Mouse (Mus musculus): ENCODE measurements around the gene Cks2. TPM values are rescaled to one million over a fixed set of nuclear protein-coding genes. Genes with fewer than 3 reads are reported as not detected.

The Cks2 gene
- total RNA-seq, 2 experiments from 2014 or later: 170 to 282 TPM

DNA sequence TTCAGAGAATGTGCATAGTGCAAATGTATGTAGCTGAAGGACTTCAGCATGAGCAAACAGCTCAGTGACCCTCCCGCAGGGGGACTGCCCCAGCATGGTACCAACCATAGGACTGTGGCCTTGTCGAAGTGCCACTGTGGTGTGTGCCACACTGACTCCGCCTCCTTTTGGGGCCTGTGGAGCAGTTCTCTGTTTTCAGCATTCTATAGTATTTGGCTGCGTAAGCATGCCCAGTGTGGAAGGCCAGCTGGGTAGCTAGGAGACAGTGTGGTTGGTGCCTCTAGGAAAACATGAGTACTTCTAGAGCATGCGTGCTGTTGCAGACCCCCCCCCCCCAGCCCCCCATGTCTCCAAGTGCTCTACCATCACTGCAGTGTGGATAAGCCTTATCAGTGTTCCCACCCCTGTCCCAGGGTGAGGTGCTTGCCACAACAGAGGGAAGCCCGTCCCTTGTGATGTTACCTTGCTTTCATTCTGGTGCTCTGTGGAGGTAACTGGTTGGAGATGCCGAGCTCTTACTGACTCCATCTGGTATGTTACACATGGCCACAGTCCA is 32.7 kb downstream of the Cks2 start:
- no peak for ATAC-seq (ENCODE audit: poor library complexity, severe bottlenecking)

DNA sequence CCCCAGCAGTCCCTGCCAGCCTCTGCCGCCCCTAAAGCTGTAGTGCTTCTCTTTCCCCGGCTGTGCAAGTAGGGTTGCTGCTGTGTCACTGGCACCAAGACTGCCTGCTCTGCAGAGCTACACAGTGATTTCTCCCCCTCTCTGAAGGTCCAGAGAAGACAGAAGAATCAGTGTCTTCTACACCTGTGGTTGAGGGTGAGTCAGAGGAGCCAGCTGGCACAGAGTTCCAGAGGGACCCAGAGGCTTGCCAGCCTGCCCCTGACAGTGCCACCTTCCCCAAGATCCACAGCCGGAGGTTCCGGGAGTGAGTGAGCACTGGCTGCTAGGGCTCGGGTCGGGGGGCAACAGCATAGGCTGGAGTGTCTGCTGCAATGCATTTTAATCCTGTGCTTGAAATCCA is 33.7 kb downstream of the Cks2 start:
- ATAC-seq (ENCODE audit: poor library complexity, severe bottlenecking): no peak

DNA sequence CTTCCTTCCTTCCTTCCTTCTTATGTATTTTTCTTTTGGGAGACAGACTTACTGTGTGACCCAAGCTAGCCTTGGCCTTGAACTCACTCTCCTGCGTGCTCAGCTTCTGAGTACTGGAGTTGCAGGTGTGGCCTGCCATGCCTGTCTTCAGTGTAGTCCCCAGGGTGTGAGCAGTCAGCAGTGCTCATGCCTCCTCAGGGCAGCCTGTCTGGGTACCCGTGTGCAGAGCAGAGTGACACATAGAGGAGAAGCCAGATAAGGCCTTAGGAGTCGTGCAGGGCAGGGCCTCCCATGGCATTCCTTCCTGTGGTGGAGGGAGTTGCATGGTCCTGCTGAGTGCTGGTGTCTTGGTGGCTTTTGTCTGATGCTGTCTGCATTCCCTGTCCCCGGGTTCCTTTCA is 34.3 kb downstream of the Cks2 start:
- no peak for ATAC-seq (ENCODE audit: poor library complexity, severe bottlenecking)

DNA sequence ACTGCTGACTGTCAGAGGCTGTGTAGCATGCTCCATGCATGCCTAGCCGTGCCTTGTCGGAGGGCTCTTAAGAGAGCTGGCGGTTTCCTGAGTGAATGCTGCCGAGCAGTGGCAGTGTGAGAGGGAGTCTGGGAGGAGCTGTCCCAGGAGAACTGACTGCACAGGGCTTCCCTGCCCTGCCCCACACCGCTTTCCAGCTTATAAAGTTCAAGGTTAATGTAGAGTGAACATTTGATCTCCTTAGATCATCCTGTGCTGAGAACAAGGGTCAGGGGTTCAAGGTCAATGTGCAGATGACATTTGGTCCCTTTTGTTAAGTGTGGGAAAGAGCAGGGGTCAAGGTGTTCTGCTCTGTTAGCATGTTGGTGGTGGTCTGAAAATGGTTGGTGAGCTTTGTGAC is 36.0 kb downstream of the Cks2 start:
- ATAC-seq (ENCODE audit: poor library complexity, severe bottlenecking): no peak

DNA sequence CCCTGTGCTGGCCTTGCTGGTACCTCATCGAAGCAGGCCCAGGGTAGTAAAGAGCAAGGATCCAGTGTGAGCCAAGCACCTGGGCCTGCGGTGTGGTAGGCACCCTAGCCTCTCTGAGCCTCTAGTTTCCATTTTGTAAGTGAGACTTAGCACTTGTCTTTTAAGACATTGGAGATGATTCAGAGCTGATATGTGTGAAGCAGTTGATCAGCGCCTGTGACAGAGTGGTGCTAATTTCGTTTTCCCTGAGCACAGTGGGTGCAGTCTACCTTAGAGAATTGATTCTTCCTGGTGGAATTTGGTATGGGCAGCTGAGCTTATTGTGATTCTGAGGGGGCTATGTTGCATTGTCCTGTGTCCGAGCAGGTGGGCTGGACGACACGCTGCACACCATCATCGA is 36.6 kb downstream of the Cks2 start:
- ATAC-seq (ENCODE audit: poor library complexity, severe bottlenecking): no peak

DNA sequence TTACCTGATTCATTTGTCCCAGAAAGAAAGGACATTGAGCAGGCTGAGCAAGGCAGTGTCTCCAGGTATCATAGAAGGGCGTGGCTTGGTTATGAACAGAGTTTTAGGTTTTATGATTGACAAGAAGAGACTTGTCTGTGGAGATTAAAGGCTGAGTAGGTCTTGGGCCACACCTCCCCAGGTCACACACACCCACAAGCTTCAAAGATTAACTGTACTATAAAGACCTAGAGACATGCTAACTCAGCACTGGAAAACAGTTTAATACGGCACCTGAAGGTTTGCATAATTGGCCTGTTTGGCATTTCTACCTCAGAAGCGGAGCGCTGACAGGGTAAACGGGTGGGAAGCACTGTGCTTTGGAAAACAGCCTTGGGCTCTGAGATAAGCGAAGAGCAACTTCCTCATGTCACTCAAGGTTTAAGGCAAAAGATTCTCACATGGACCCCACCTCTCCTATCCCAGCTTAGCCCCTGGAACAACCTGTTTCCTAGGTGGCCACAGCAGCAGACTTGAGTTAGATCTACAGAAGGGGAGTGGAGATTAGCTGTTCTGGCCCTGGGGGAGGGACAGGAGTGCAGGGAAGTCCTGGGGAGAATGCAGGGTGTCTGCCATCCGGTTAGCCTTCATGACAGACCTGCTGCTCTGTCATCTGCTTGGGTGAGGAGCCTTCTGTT is 40.4 kb downstream of the Cks2 start:
- no peak for ATAC-seq (ENCODE audit: poor library complexity, severe bottlenecking)

DNA sequence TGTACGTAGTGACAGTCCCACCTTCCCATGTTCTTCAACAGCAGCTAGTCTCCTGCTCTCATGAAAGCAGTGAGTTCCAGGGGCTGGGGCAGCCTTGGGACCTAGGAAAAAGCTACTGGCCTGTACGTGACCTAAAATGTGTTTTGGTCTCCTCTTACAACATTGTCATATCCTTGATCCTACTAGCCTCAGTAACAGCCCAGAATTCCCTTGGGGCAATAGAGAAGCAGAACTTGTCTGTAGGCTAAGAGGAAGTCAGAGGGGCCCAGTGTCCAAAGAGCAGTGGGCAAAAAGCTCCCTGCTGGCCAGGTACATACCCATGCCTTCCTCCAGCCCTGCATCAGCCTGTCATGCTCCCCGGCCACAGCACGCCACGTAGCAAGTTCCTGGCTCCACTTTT is 41.9 kb downstream of the Cks2 start:
- ATAC-seq (ENCODE audit: poor library complexity, severe bottlenecking): 0 out of 2 replicates have a peak, but pooled peaks have one; percentile 49

DNA sequence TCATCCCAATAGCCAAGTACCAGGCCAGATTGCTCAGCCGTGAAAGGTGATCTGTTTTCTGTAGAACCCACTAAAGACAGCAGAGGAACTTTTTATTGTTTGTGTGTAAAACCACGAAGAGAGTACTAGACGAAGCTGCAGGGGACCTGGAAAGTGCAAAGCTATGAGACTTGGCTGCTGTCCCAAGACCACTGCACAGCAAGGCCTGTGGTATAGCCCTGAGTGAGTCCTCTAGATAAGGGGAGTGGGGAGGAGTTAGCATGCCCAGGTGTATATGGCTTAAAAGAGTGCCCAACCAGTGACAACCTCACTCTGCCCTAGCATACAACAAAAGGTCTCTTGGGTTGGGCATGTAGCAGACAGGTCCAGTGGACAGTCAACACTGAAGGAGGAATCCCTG is 43.7 kb downstream of the Cks2 start:
- ATAC-seq (ENCODE audit: poor library complexity, severe bottlenecking): no peak

DNA sequence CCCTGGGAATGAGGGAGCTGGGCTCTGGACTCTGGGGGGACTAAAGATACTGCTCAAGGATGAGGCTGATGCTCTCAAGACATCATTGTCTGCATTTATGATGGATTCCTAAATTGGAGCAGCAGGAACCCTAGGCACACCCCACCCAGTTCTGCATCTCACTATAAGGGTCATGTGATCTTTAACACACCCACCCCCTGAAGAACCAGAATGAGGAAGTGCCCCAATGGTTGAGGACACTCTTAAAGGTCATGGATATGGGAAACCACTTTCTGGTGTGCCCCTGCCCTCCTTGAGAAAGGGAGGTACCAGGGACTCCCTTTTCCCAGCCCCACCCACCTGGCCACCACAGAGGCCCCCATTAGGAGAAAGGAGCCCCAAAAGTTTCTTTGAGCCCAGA is 51.4 kb downstream of the Cks2 start:
- ATAC-seq (ENCODE audit: poor library complexity, severe bottlenecking): peak; percentile 65

DNA sequence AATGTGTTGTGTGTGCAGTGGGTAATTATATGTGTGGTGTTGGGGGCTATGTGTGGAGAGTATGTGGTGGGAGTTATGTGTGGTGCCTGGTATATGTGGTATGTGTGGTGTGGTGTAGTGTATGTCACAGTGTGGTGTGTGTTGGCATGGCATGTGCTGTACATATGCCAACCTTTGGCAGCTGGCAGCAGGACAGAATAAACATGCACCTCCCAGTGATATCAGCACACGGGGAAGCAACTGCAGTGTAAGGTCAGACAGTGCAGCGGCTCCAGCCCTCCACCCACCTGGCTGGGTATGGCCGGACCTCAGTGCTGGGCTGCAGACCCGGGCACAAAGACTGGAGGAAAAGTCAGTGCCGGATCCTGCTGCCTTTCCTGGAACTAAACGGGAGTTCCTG is 52.4 kb downstream of the Cks2 start:
- no peak for ATAC-seq (ENCODE audit: poor library complexity, severe bottlenecking)

DNA sequence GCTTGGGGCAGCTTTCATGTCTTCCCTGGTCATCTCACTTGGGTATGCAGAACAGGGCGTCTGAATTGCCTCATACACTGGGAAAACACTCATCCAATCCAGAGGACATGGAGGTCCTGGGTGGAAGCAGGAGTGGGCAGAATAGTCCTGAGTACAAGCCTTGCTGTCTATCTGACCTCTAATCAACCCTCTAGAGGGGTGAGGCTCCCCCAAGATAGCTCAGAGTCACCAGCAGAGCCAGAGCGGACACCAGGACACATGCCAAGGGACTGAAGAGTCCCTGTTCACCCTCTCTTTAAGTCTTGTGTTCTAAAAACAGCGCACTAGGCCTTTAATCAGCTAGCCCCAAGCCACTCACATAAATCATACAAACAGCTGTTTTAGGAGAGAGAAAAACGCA is 52.9 kb downstream of the Cks2 start:
- no peak for ATAC-seq (ENCODE audit: poor library complexity, severe bottlenecking)

DNA sequence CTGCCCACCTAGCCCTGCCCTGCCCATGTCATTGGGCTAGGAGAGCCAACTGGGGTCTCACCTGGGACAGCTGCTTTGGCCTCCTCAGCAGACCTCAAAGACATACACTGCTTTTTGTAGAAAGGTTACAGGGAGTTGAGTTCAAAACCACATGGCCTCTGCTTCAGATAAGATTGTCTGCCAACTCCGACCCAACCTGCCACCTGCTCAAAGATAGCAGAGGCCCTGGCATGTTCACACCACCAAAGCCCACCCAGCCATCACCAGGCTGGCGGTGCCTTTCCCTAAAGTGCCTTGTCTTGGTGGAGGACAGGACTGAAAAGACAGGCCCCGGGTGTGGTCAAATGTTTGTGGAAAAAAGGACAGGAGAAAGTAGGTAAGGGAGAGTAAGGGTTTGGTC is 53.3 kb downstream of the Cks2 start:
- ATAC-seq (ENCODE audit: poor library complexity, severe bottlenecking): no peak

Other genes with a start within 250 kb of the Cks2 start
- 1.8 and 2.6 TPM in 2 replicates for gene S1pr3, start 236.6 kb upstream of the Cks2 start, total RNA-seq (2015)
- gene S1pr3, start 236.6 kb upstream of the Cks2 start, total RNA-seq (2017): 1.1 and 1.6 TPM in 2 replicates
- not detected in 2 replicates for gene Shc3, start 75.8 kb upstream of the Cks2 start, total RNA-seq (2015)
- not detected in 2 replicates for gene Shc3, start 75.8 kb upstream of the Cks2 start, total RNA-seq (2017)
- 14.0 and 16.1 TPM in 2 replicates for gene Secisbp2, start 6.5 kb downstream of the Cks2 start, total RNA-seq (2015)
- 18.2 and 21.9 TPM in 2 replicates for gene Secisbp2, start 6.5 kb downstream of the Cks2 start, total RNA-seq (2017)
- gene Sema4d, start 148.5 kb downstream of the Cks2 start, total RNA-seq (2015): 99.8 and 110 TPM in 2 replicates
- gene Sema4d, start 148.5 kb downstream of the Cks2 start, total RNA-seq (2017): 54.1 and 66.6 TPM in 2 replicates
- 2.6 and 4.4 TPM in 2 replicates for gene Gadd45g, start 201.4 kb downstream of the Cks2 start, total RNA-seq (2015)
- gene Gadd45g, start 201.4 kb downstream of the Cks2 start, total RNA-seq (2017): 8.7 and 11.2 TPM in 2 replicates